Mouse (Mus musculus) olfactory bulb, adult 2 months (tissue): ENCODE results near the gene Mast4.

ENCODE experiments used
- CTCF ChIP-seq: fragments of 200-500 bp; IDR thresholded peaks from 2 replicates; pipeline ENCODE4 v1.5.1; 2012; ENCODE audit warnings: low read depth, mild to moderate bottlenecking, low read length, moderate library complexity; ENCODE audit not compliant: insufficient read depth
- POLR2A ChIP-seq: fragments of 200-500 bp; IDR thresholded peaks from 2 replicates; pipeline ENCODE4 v1.6.1; 2012; ENCODE audit warnings: mild to moderate bottlenecking, low read depth, low read length, moderate library complexity; ENCODE audit not compliant: insufficient read depth

GRCm38 (mm10) chr13:103374495-103374894, 40.2 kb upstream of the Mast4 start:
- no peak for TF ChIP-seq CTCF
- no peak for TF ChIP-seq POLR2A
